Mouse (Mus musculus) hematopoietic multipotent progenitor cell, adult 10-12 weeks (in vitro differentiated cells): ENCODE measurements around the gene Ermard. TPM values are rescaled to one million over a fixed set of nuclear protein-coding genes. Genes with fewer than 3 reads are reported as not detected.

ENCODE experiments used
- polyA plus RNA-seq: library from polyadenylated mRNA; stranded (reverse); fragments of >175 nt; gene quantifications from 2 replicates; pipeline ENCODE4 v1.2.3, GENCODE M21; 2012; ENCODE audit warnings: low replicate concordance

Ermard gene
- polyA plus RNA-seq: 5.2 and 6.3 TPM in 2 replicates

DNA sequence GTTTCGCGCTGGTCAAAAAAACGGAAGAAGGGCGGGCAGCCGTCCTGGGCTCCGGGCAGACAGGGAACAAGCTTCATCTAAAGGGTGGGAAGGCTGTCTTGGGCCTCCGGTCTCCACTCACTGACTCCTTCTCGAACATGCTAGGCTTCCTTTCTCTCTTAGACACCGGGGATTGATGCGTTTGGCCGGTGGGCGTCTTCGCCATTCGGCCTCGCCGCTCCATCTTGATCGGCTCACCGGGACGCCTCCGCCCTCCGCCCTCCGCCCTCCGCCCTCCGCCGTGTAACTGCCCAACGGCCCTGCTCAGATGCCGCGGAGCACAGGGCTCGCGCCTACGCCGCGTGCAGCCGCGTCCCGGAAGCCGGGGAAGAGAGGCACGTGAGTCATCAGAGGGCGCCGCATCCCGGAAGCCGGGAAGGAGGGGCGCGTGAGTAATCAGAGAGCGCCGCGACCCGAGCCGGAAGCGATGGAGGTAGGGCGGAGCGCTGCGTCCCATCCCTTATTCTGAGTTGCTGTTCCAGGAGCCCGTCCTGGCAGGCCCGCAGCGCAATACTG lies at the start of gene Ermard, which contains the start of the genes Tcte3 and Gm3448:
TSS of gene Ermard (plus strand) at position 34 of the 555 bp plus-strand sequence.
TSS of gene Tcte3 (minus strand) at position 314 of the 555 bp plus-strand sequence.
TSS of gene Gm3448 (minus strand) at position 363 of the 555 bp plus-strand sequence.

GRCm38 (mm10) chr17:15009706-15010413 lies 31.1 kb upstream of the Ermard start, which contains the start of gene Gm3435:
Gene Gm3435, plus strand, starts transcription at chr17:15010176.

Other genes with a start within 250 kb of the Ermard start
- gene Wdr27, start 98.0 kb upstream of the Ermard start, polyA plus RNA-seq: 0.74 and 2.6 TPM in 2 replicates
- gene 1600012H06Rik, start 98.0 kb upstream of the Ermard start, polyA plus RNA-seq: 4.5 and 6.3 TPM in 2 replicates
- gene Phf10, start 79.9 kb upstream of the Ermard start, polyA plus RNA-seq: 18.7 and 23.8 TPM in 2 replicates
- gene 9030025P20Rik, start 62.7 kb upstream of the Ermard start, polyA plus RNA-seq: 6.5 and 6.6 TPM in 2 replicates
- gene Gm3417, start 62.4 kb upstream of the Ermard start, polyA plus RNA-seq: 3.5 and 6.1 TPM in 2 replicates
- 0.31 and 3.6 TPM in 2 replicates for gene Gm3435, start 31.0 kb upstream of the Ermard start, polyA plus RNA-seq
- 0.96 TPM in 1 of 2 replicates, not detected in the other for gene Tcte3, start 280 bp downstream of the Ermard start, polyA plus RNA-seq
- gene Gm3448, start 329 bp downstream of the Ermard start, polyA plus RNA-seq: 2.2 and 2.4 TPM in 2 replicates